Mouse (Mus musculus): ENCODE measurements around the gene Gm20888. TPM values are rescaled to one million over a fixed set of nuclear protein-coding genes. Genes with fewer than 3 reads are reported as not detected.
"Not testable (repeated sequence)": the region's sequence is repeated elsewhere in the genome, so short reads cannot be mapped to it uniquely, and the experiment has no call there.

The Gm20888 gene
- not detected for total RNA-seq (2018; cell fraction: chromatin; rRNA removed)
- not detected for total RNA-seq (2018; cell fraction: cytosol; rRNA removed)
- not detected for total RNA-seq (2018; cell fraction: nucleus; rRNA removed)
- polyA plus RNA-seq (2018): not detected in 3 replicates

GRCm38 (mm10) chrY:70441582-70441981, at the start of gene Gm20888:
TSS of gene Gm20888 (plus strand) at chrY:70441882.
- not testable (repeated sequence) for H3K79me2 ChIP-seq (ENCODE audit: inconsistent target); H3K36me3 ChIP-seq (ENCODE audit: inconsistent target); H3K27ac ChIP-seq; H3K4me3 ChIP-seq (ENCODE audit: inconsistent target)
- no CpG with 5 or more reads among the region's 6 CpGs for WGBS (ENCODE audit: missing documents)

Other genes with a start within 250 kb of the Gm20888 start
- not detected in 3 replicates for gene Gm21118, start 168.2 kb upstream of the Gm20888 start, polyA plus RNA-seq (2018)
- gene Gm29423, start 138.6 kb upstream of the Gm20888 start, polyA plus RNA-seq (2018): not detected in 3 replicates
- not detected in 3 replicates for gene Gm29644, start 138.5 kb upstream of the Gm20888 start, polyA plus RNA-seq (2018)